Mouse (Mus musculus) erythroblast, embryonic 14.5 days (primary cell): ENCODE data around the gene Lmna. TPM values are rescaled to one million over a fixed set of nuclear protein-coding genes. Genes with fewer than 3 reads are reported as not detected.
A peak's percentile ranks its signal among the peaks of the same experiment; 100 is the strongest.

Experiments
- H3K27me3 ChIP-seq: 2 replicates; pipeline ENCODE4 v1.6.1; 2012; ENCODE audit warnings: inconsistent platforms; ENCODE audit not compliant: control insufficient read depth
- H3K36me3 ChIP-seq: 2 replicates; pipeline ENCODE4 v1.6.1; 2012; ENCODE audit warnings: mild to moderate bottlenecking, inconsistent platforms; ENCODE audit not compliant: control insufficient read depth
- H3K4me1 ChIP-seq: 2 replicates; pipeline ENCODE4 v1.6.1; 2012; ENCODE audit warnings: inconsistent platforms; ENCODE audit not compliant: control insufficient read depth
- H3K4me3 ChIP-seq: replicated peaks from 2 replicates; pipeline ENCODE3; 2012; ENCODE audit warnings: moderate library complexity, mild to moderate bottlenecking, inconsistent platforms
- H3K9me3 ChIP-seq: 2 replicates; pipeline ENCODE4 v1.6.1; 2012; ENCODE audit warnings: low read length, inconsistent platforms, mixed read lengths; ENCODE audit not compliant: control insufficient read depth
- GATA1 ChIP-seq: IDR thresholded peaks from 2 replicates; pipeline ENCODE4 v1.6.1; 2012; ENCODE audit warnings: low read length, inconsistent platforms, mixed read lengths
- TAL1 ChIP-seq: IDR thresholded peaks from 3 replicates; pipeline ENCODE4 v1.6.1; 2012; ENCODE audit warnings: low read length, inconsistent platforms, mixed read lengths
- polyA plus RNA-seq: library from polyadenylated mRNA; stranded (reverse); fragments of >175 nt; gene quantifications from 2 replicates; pipeline ENCODE4 v1.2.3, GENCODE M21; 2012

Lmna gene
- polyA plus RNA-seq, 1 experiment: 158 TPM

GRCm38 (mm10) chr3:88551586-88551985 lies 41.8 kb upstream of the Lmna start:
- H3K4me1 ChIP-seq: peaks cover 66% of the 10 kb centered on the region
- H3K9me3 ChIP-seq: no peaks in the 10 kb centered on the region
- peak overlapping the region; percentile 77 for H3K4me3 ChIP-seq
- H3K27me3 ChIP-seq: no peaks in the 10 kb centered on the region
- H3K36me3 ChIP-seq: peaks cover 25% of the 10 kb centered on the region
- no peak for TF ChIP-seq TAL1
- no peak for TF ChIP-seq GATA1

GRCm38 (mm10) chr3:88548180-88548917 lies 38.6 kb upstream of the Lmna start, which contains the start of gene Rab25:
Gene Rab25, minus strand, starts transcription at chr3:88548300.
- Histone ChIP-seq H3K4me1 (peaks cover 46% of the 10 kb centered on the region), H3K27me3 (no peaks in the 10 kb centered on the region), H3K4me3 (no peak within 1 kb of the TSS), H3K36me3 (peaks cover 9% of the 10 kb centered on the region), H3K9me3 (no peaks in the 10 kb centered on the region)
- no peak for TF ChIP-seq GATA1
- TF ChIP-seq TAL1: no peak

GRCm38 (mm10) chr3:88546674-88547418 lies 37.1 kb upstream of the Lmna start:
- no peak overlapping the region for H3K4me3 ChIP-seq
- TF ChIP-seq TAL1 (no peak), GATA1 (no peak)
- no peaks in the 10 kb centered on the region for H3K9me3 ChIP-seq
- peaks cover 9% of the 10 kb centered on the region for H3K36me3 ChIP-seq
- H3K4me1 ChIP-seq: peaks cover 32% of the 10 kb centered on the region
- H3K27me3 ChIP-seq: no peaks in the 10 kb centered on the region

- no peak for TF ChIP-seq GATA1
- TF ChIP-seq TAL1: no peak
- Histone ChIP-seq H3K4me3 (no peak overlapping the region), H3K4me1 (peaks cover 21% of the 10 kb centered on the region)
Measured at GRCm38 (mm10) chr3:88544955-88545591, 35.3 kb upstream of the Lmna start.

GRCm38 (mm10) chr3:88544514-88544913 lies 34.8 kb upstream of the Lmna start:
- Histone ChIP-seq H3K27me3 (no peaks in the 10 kb centered on the region), H3K36me3 (peaks cover 3% of the 10 kb centered on the region; the same call in 1 of the 2 replicates), H3K4me1 (peaks cover 18% of the 10 kb centered on the region), H3K9me3 (no peaks in the 10 kb centered on the region), H3K4me3 (no peak overlapping the region)
- TF ChIP-seq GATA1: no peak
- TF ChIP-seq TAL1: no peak

More at GRCm38 (mm10) chr3:88544955-88545591, 35.3 kb upstream of the Lmna start:
- Histone ChIP-seq H3K9me3 (no peaks in the 10 kb centered on the region), H3K27me3 (no peaks in the 10 kb centered on the region), H3K36me3 (peaks cover 3% of the 10 kb centered on the region; the same call in 1 of the 2 replicates)

- TF ChIP-seq TAL1: no peak
- no peak for TF ChIP-seq GATA1
- H3K9me3 ChIP-seq: no peaks in the 10 kb centered on the region
- H3K4me1 ChIP-seq: peaks cover 18% of the 10 kb centered on the region
- no peaks in the 10 kb centered on the region for H3K27me3 ChIP-seq
- H3K4me3 ChIP-seq: no peak overlapping the region
- H3K36me3 ChIP-seq: peaks cover 3% of the 10 kb centered on the region; the same call in 1 of the 2 replicates
Measured at GRCm38 (mm10) chr3:88543651-88544410, 34.1 kb upstream of the Lmna start.

GRCm38 (mm10) chr3:88543174-88543573 lies 33.4 kb upstream of the Lmna start:
- Histone ChIP-seq H3K27me3 (no peaks in the 10 kb centered on the region), H3K4me3 (no peak overlapping the region), H3K9me3 (no peaks in the 10 kb centered on the region), H3K36me3 (no peaks in the 10 kb centered on the region), H3K4me1 (peaks cover 16% of the 10 kb centered on the region)
- no peak for TF ChIP-seq GATA1
- no peak for TF ChIP-seq TAL1

GRCm38 (mm10) chr3:88542486-88542885 lies 32.7 kb upstream of the Lmna start:
- H3K4me1 ChIP-seq: peaks cover 16% of the 10 kb centered on the region
- TF ChIP-seq TAL1: no peak
- no peak for TF ChIP-seq GATA1
- no peak overlapping the region for H3K4me3 ChIP-seq
- no peaks in the 10 kb centered on the region for H3K27me3 ChIP-seq
- H3K36me3 ChIP-seq: no peaks in the 10 kb centered on the region
- no peaks in the 10 kb centered on the region for H3K9me3 ChIP-seq
